Mouse (Mus musculus) testis, adult 2 months (tissue): Measurements from ENCODE around the gene Stxbp2.

Experiments used
- CTCF ChIP-seq: fragments of 200-500 bp; IDR thresholded peaks from 2 replicates; pipeline ENCODE4 v1.5.1; 2012; ENCODE audit warnings: low read depth, mild to moderate bottlenecking, inconsistent platforms, low read length, moderate library complexity; ENCODE audit not compliant: control insufficient read depth, insufficient read depth, insufficient replicate concordance
- POLR2A ChIP-seq: fragments of 200-500 bp; IDR thresholded peaks from 2 replicates; pipeline ENCODE4 v1.6.1; 2012; ENCODE audit warnings: low read depth, mild to moderate bottlenecking, inconsistent platforms, low read length, moderate library complexity; ENCODE audit not compliant: control insufficient read depth

- TF ChIP-seq POLR2A, result no peak
- TF ChIP-seq CTCF, result no peak
These were observed 37.3 kb upstream of the Stxbp2 start for GRCm38 (mm10) chr8:3593470-3593869.
